Mouse (Mus musculus): Measurements from ENCODE around the gene Esp4.
"Not testable (repeated sequence)": the region's sequence is repeated elsewhere in the genome, so short reads cannot be mapped to it uniquely, and the experiment has no call there.

Gene Esp4

DNA sequence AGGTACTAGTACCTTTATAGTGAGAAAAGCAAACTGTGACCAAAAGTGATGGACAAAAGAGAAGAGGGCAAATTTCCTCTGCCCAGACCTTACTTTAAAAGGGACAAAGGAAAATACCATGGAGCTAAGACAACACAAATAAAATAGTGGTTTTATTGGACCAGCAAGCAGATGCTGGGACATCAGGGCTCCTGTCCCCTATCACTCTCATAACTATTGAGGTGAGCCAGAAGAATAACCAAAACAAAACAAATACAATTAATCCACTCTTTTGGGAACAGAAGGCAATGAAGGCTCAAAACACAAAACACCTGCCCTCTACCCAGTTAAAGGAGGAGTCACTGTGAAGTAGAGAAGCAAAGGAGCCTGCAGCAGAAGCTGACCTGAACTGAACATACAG is at the start of gene Esp4:
Gene Esp4, plus strand, starts transcription at position 301 of the 400 bp plus-strand sequence.
- no peak for DNase-seq (ENCODE audit: low read depth, low spot score)

DNA sequence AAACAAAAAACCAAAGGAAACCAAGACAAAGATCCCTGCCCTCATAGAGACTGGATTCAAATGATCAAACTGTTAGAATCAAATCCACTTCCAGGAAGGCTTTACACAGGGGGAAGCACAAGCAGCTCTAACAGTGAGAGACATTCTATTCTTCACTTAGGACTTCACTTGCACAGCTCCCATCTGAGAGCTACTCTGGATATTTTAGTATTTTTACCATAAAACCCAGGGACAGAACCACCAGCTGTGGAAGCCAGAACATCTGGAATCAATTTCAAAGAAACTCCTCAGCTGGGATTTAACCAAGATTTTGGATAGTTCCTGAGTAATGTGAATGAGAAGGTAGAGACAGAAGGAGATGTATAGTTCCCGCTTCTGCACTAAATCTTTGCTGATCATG is 44.9 kb upstream of the Esp4 start:
- no peak for DNase-seq (ENCODE audit: low read depth, low spot score)

DNA sequence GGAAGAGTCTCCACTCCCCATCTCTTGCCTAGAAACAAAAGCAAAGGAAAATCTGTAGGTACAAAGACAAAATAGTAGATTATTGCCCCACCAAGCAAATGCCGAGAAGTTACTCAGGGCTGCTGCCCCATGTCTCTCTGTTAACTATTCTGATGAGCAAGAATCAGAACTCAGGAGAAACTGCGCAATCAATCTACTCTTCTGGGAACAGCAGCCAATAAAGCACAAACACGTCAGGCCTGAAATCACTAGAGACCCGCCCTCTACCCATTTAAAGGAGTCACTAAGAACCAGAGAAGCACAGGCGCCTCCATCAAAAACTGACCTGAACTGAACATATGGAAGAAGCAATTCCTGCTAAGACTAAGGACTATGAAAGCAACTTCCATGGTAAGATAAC is 37.2 kb upstream of the Esp4 start, which contains the start of gene Esp6:
Gene Esp6, plus strand, starts transcription at position 301 of the 400 bp plus-strand sequence.
- no peak for DNase-seq (ENCODE audit: low read depth, low spot score)

DNA sequence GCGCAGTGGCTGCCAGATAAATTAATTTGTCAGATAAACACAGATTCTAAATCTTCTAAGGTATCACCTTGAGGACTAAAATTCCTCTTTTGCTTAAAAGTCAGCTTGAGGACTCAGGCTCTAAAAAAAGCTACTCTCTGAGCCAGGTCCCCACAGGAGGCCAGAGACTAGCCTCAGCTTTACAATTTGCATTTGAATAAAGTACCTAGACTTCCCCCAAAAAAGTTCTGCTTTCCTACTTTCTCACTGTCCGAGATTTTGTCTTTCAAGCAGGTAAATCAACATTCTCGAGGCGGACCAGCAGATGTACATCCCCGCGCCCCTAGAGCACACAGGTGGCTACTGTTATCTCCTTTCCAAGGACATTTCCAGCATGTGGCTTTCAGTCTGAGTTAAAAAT is 14.5 kb upstream of the Esp4 start:
- not testable (repeated sequence) for DNase-seq (ENCODE audit: low read depth, low spot score)

DNA sequence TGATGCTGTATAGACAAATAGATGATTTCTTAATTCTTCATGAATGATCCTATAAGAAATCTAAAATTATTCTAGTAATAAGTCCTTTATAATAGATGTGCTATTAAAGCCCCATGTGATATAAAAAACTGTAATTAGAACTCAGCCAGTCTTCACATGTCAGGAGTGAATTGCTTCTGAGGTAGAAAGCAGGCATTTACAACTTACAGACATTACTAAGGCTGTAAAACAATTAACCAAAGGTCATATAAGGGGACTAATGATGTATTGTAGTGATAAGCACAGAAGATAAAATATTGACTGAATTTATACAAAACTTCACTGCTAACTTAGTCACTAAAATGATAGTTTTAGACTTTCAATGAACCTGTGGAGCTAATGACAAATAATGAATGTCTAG is 7.1 kb upstream of the Esp4 start:
- no peak for DNase-seq (ENCODE audit: low read depth, low spot score)

DNA sequence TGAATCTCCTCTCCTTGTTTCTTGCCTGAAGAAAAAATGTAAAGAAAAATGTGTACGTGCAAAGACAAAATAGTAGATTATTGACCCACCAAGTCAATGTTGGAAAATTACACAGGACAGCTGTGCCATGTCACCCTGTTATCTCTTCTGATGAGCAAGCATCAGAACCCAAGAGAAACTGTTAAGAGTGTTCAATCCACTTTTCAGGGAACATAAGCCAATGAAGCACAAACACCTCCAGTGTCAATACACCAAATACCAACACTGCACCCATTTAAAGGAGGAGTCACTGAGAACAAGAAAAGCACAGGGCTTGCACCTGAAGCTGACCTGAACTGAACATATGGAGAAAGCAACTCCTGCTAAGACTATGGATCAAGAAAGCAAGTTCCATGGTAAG is 33.4 kb downstream of the Esp4 start, which contains the start of gene Esp3:
Gene Esp3, plus strand, starts transcription at position 301 of the 400 bp plus-strand sequence.
- not testable (repeated sequence) for DNase-seq (ENCODE audit: low read depth, low spot score)
